Mouse (Mus musculus) B cell, adult 2 months (primary cell): Measurements from ENCODE around the gene Gli3.

Experiments
- DNase-seq, 2 experiments: peaks; one replicate each; pipeline ENCODE4 v3.0.0; 2022

Gli3 gene

GRCm38 (mm10) chr13:15742777-15743176 lies 279.7 kb downstream of the Gli3 start:
- DNase-seq: no peak

GRCm38 (mm10) chr13:15758835-15759632 lies 296.0 kb downstream of the Gli3 start:
- DNase-seq: peak; percentile 46

- DNase-seq: no peak
These were observed 296.8 kb downstream of the Gli3 start for GRCm38 (mm10) chr13:15759633-15760441.

- DNase-seq: no peak
These were observed 299.3 kb downstream of the Gli3 start for GRCm38 (mm10) chr13:15762291-15762690.

DNA sequence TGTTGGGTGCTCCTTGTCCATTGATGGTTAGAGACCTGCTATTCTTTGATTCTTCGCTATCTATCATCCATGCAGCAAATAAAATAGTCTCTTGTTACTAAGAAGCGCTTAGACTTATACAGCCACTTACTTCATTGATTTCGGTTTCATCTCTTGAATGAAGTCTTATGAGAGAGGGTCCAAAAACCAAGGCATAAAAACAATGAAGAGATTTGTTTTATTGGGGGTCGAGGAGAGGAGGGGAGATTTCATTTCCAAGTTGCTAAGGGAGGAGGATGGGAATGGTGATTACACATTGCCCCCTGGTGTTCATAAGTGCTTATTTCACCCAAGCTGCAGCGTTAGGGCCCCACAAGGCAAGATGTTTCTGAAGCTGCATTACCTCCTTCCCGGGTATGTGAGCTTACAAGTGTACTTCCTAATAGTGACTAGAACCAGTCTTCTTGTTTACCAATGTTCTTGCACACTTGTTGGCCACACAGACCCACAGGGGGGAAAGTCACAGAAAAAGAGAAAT lies 299.9 kb downstream of the Gli3 start:
- DNase-seq: no peak

DNA sequence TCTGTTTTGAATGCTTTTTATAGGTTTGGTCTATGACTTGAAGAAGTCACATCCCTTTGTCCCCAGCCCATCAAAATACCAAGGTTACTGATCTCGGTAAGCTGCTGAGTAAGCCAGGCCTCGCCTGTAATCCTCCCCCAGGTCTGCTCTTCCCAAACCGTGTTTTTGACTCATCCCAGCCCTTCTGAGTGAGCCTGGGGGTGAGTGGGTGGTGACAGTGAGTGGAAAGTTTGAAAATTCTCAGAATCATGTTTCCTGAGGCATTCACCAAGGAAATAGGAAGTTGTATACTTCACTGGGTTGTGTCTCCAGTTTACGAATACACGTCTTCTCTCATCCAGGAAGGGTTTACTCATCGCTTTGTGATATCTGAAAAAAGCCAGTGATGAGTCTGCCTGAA lies 314.6 kb downstream of the Gli3 start:
- no peak for DNase-seq
